Mouse (Mus musculus) WW6 (cell line): ENCODE measurements around the gene Noc3l.

Experiments
- DNase-seq: peaks from one replicate; pipeline ENCODE4 v3.0.0-alpha.2; 2013; ENCODE audit warnings: low read depth, low spot score

Gene Noc3l

DNA sequence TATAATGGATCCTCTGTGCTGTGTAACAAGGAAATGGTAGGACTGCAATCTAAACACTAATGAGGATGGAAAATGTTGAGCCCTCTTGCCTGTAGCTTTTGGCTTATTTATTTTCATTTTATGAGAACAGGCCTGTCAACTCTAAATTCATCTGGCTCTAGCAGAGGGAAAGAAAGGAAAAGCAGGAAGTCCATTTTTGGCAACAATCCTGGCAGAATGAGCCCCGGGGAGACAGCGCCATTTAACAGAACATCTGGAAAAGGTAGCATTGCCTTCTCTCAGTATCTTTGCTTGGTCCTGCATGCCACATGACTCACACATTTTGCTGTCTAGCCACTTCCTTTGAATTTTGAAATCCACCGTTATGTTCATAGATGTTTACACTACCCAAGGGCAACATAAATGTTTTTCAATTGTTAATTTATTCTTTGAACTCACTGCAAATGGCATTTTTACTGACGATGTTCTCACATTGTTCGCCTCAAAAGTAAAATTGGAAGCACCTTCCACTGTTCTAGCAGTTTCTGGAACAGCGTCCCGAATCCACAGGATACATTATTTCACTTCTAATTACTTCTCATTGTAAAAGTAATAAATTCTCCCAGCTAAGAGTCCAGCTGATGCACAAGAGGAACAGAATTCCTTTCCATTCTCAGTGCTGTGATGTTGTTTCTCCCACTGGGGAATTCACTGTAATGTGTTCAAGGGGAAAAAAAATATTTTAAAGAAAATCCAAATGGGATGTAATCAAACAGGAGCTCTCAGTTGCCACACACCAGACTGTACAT is 60.2 kb downstream of the Noc3l start:
- DNase-seq: no peak

DNA sequence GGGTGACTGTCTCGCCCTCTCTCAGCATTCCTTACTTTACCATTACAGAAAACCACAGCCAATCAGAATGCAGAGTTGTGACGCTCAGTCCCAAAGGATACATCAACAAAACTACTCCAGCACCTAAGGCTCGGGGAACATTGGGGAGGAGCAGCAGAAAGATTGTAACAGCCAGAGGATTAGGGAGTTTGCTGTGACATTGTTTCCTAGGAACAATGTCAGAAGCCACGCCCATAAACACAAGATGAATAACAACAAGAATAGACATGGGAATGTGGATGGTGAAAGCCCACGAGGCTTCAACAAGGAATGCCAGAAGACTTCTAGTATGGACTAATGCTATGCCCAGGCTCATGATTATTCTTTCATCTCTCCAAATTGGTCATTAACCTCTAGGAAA is 61.0 kb downstream of the Noc3l start:
- DNase-seq: no peak

DNA sequence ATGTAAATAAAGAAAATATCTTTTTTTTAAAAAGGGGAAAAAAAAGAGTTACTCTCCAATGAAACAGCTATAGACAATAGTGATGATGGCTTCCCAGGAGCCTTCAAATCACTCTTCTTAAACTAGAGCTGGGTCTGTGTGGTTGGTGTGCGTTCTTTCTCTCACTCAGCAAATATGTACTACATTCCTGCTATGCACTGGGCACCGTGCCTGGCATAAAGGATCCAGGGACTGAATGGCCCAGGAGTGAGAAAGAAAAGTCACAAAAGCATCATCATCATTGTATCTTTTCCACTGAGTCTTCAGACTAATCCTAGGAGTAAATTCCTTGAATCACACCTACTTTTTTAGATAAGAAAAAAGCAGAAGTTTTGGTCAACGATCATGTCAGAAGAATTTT is 61.9 kb downstream of the Noc3l start:
- no peak for DNase-seq

DNA sequence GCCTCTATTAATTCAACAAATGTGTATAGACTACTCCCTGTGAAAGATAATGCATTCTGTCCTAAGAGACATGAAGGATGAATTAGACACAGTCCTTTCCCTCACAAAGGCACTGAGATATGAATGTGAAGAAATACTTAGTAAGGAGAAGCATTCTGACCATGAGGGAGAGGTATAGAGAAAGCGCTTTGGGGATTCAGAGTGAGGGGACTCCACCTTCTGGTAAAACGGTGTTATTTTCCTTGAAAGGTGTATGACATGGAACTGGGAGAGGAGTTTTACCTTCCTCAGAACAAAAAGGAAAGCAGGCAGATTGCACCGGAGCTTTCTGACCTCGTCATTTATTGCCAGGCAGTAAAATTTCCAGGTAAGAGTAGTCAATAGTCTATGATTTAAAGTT is 68.8 kb downstream of the Noc3l start:
- no peak for DNase-seq

DNA sequence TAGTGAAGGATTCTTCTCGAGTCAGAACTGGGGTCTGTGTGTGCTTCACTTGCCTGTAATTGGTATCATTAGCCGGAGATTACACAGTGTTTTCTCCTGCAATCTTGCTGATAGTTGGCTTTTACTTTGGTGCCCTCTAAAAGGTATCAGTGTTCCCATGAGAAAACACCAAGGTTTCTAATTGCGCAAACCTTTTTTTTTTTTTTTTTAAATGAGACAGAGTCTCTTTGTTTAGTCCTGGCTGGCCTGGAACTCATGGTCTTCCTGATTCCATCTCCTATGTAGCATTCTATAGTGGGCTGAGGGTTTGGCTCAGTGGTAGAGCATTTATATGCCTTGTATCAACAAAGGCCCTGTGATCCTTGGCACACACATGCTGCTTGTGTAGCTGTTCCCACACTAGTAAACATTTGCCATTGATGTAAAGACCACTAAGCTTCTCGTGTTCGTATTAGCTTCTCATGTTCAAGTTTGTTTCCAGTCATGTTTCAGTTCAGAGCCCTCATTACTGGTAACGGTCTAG is 72.5 kb downstream of the Noc3l start:
- no peak for DNase-seq

DNA sequence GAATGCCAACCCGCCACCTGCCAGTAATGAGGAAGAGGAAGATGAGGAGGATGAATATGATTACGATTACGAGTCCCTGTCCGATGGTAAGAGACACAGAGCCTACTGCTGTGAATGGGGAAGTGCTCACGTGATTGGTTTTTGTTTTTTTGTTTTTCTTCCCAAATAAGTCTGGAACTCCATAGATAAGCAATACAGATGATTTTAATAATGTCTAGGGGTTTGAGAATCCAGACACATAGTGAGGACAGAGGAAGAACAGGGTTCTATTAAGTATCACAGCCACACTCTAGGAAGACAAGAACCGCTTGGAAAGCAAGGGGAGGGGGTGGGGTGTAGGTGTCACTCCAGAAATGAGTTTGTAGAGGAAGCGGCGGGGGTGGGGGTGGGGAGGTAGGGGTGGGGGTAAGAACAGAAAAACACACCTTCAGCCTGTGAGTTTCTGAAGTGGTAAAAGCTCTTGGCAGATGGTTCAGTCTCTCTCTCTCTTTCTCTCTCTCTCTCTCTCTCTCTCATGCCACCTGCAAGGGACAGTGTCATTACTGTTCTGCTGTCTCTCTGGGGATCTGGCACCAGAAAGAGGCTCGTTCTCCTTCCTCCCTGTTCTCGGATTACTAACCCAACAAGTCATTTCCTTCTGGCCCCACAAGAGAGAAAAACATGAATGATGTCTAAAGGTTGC is 73.1 kb downstream of the Noc3l start:
- DNase-seq: no peak

DNA sequence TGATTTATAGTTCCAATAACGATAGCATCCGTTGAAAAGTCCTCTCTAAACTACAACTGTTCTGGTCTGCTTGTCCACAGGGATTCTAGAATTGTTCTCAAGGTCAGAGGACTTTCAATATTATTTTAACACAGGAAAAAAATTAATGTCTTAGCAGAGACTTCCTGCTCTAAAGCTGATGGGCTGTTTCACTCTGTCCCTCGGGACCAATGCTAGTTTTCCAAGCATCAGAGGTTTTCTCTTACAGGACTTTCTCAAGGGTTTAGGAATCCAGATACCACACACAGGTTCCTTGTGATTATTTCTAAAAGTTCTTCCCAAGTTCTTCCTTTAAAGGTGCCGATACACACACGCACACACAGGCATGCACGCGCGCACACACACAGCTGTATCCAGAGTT is 74.5 kb downstream of the Noc3l start:
- no peak for DNase-seq
